Comparison of ENCODE assay signal across 13 mouse cellular contexts in the genomic region with DNA sequence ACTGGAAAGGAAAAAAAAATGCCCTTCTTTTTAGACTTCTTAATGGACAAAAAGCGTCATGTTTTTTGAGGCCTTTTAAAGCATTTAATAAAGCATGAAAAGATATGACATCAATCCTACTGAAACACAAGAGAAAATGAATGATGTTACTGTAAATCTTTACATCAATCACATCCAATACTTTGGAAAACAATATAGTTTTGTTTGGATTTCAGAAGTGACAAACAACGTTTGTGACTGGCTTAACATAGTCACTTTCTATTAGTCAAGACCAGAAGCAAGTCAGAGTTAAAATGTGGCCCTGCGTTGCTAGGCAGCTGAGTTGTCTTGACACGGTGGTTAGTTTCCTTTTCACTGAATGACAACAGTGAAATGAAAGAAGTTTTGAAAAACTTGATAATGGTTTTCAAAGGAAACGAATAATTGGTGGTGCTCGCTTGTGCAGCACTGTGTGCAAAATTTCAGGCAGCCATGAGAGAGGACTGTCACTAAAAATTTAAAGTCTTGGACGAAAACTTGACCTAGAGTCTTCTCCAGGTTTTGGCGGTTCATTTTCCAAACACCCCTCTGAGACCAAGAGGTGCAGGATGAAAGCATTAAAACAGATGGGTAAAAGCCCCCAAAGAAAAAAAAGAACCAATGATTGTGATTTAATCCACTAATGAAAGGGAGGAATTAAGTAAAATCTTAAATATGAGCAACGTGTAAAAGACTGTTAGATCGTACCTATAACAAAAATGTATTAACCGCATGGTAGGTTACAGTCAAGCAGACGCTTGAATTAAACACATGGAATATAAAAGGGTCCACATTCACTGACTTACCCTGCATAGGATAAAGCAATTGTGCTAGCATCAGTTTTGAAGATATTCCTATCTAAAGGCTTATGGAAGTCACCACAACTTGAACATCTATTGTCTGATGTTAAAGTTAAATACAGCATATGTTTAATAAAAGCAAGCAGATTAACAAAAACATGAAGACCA.
DNase-seq lines count a peak whose midpoint lies in the region; ATAC-seq and TF ChIP-seq lines count a peak whose summit lies in the region.
"Had no signal": no experiment of that assay in that cellular context is flagged by ENCODE, and none has a peak within 500 bp of the region (broad histone marks: within the 10 kb centered on the region; RNA-seq: fewer than 3 reads in every experiment).

No protein-coding gene starts in this region.

- no peak overlapping the region; the same call in 1 of the 2 replicates for H3K27ac ChIP-seq in forebrain, postnatal 0 days (ENCODE audit: low read depth, low read length)
- H3K27ac ChIP-seq in midbrain, embryonic 14.5 days (replicated peaks; ENCODE audit: low read depth, low read length): peak overlapping the region; percentile 63; the same call in 1 of the 2 replicates
- H3K27ac ChIP-seq: stomach, embryonic 15.5 days had no signal

- H3K4me1 ChIP-seq in forebrain, postnatal 0 days (ENCODE audit: insufficient read depth): no peaks in the 10 kb centered on the region
- no peaks in the 10 kb centered on the region; the same call in none of the 2 replicates for H3K4me1 ChIP-seq in midbrain, embryonic 14.5 days (ENCODE audit: control insufficient read depth, insufficient read depth, low read length)
- H3K4me1 ChIP-seq: stomach, embryonic 15.5 days had no signal

- intact Hi-C loops in left cerebral cortex, postnatal 14 days (cut with DNase I): loop anchor here (5.0 to 10.0 kb wide), 2 partner anchors 443 to 665 kb away; no protein-coding TSS in a partner anchor

- H3K9me3 ChIP-seq in forebrain, postnatal 0 days (ENCODE audit: low read length): no peaks in the 10 kb centered on the region
- no peaks in the 10 kb centered on the region for H3K9me3 ChIP-seq in midbrain, embryonic 14.5 days (ENCODE audit: control insufficient read depth, low read length)
- H3K9me3 ChIP-seq: stomach, embryonic 15.5 days had no signal

- no peaks in the 10 kb centered on the region for H3K36me3 ChIP-seq in forebrain, postnatal 0 days (ENCODE audit: insufficient read depth)
- no peaks in the 10 kb centered on the region for H3K36me3 ChIP-seq in midbrain, embryonic 14.5 days (ENCODE audit: control insufficient read depth, insufficient read depth, low read length)
- H3K36me3 ChIP-seq: stomach, embryonic 15.5 days had no signal

- peak; percentile 44 for DNase-seq in cerebellum, adult 8-10 months
- no peak for DNase-seq in cerebellum, postnatal 4 days (ENCODE audit: low spot score in 2 of 2)
- DNase-seq in cerebellum, postnatal 14 days: peak; percentile 35 to 61
- DNase-seq in forebrain, postnatal 0 days: peak; percentile 35
- DNase-seq in midbrain, embryonic 14.5 days: peak; percentile 66
- DNase-seq in right cerebral cortex, adult 2 months (ENCODE audit: low spot score in 2 of 2): no peak
- no peak for DNase-seq in left cerebral cortex, postnatal 14 days (ENCODE audit: low spot score in 2 of 2)
- no peak for DNase-seq in thymus, adult 18-20 months
- DNase-seq: heart, postnatal 4 days; layer of hippocampus, postnatal 36 days had no signal

- no peak for TF ChIP-seq CTCF in forebrain, postnatal 0 days (IDR thresholded peaks at IDR 0.05; ENCODE audit: low read depth)

- no peak overlapping the region for H3K4me2 ChIP-seq in forebrain, postnatal 0 days (ENCODE audit: low read depth)
- H3K4me2 ChIP-seq in midbrain, embryonic 14.5 days (ENCODE audit: low read length): peak overlapping the region; percentile 24
- H3K4me2 ChIP-seq: stomach, embryonic 15.5 days had no signal

- no peak overlapping the region for H3K9ac ChIP-seq in forebrain, postnatal 0 days
- H3K9ac ChIP-seq in midbrain, embryonic 14.5 days (replicated peaks; ENCODE audit: low read length): no peak overlapping the region
- H3K9ac ChIP-seq: stomach, embryonic 15.5 days had no signal

- H3K27me3 ChIP-seq in forebrain, postnatal 0 days (ENCODE audit: insufficient read depth, low read length): no peaks in the 10 kb centered on the region; the same call in 1 of the 2 replicates
- peaks cover 15% of the 10 kb centered on the region for H3K27me3 ChIP-seq in midbrain, embryonic 14.5 days (ENCODE audit: control insufficient read depth, insufficient read depth, low read length)
- H3K27me3 ChIP-seq: stomach, embryonic 15.5 days had no signal

- no peak overlapping the region for H3K4me3 ChIP-seq in forebrain, postnatal 0 days (ENCODE audit: low read depth, low read length)
- H3K4me3 ChIP-seq in midbrain, embryonic 14.5 days (replicated peaks; ENCODE audit: low read depth, low read length): no peak overlapping the region
- H3K4me3 ChIP-seq: erythroblast, embryonic 14.5 days; stomach, embryonic 15.5 days had no signal

- no peak for ATAC-seq in forebrain, postnatal 0 days
- ATAC-seq in midbrain, embryonic 14.5 days (ENCODE audit: low FRiP score, low TSS enrichment): peak; percentile 24; the same call in 1 of the 2 replicates
- ATAC-seq: lung, postnatal 0 days had no signal

- 19% methylated on average over 12 of the region's 12 CpGs for WGBS in forebrain, postnatal 0 days
- WGBS in midbrain, embryonic 14.5 days: 9% methylated on average over 12 of the region's 12 CpGs

Comparison
In these comparisons a context has a peak if more than half of its experiments do, and no peak if none do; other contexts are left out.
1. DNase-seq: peak in cerebellum, adult 8-10 months (single experiment), cerebellum, postnatal 14 days (2 of 2), forebrain, postnatal 0 days (single experiment) and midbrain, embryonic 14.5 days (single experiment); none in cerebellum, postnatal 4 days (0 of 2), right cerebral cortex, adult 2 months (0 of 2), left cerebral cortex, postnatal 14 days (0 of 2) and thymus, adult 18-20 months (0 of 2).